Mouse (Mus musculus) E14TG2a.4 (cell line): ENCODE measurements around the gene Fam71d.

Source experiments
- H3K27me3 ChIP-seq: 2 replicates; pipeline ENCODE4 v1.6.1; 2014; ENCODE audit warnings: low read length, control low read depth; ENCODE audit not compliant: insufficient read depth
- H3K36me3 ChIP-seq: 2 replicates; pipeline ENCODE4 v1.6.1; 2014; ENCODE audit warnings: low read length, control low read depth; ENCODE audit not compliant: insufficient read depth
- H3K4me1 ChIP-seq: replicated peaks from 2 replicates; pipeline ENCODE4 v1.6.1; 2014; ENCODE audit warnings: low read depth, low read length, control low read depth
- H3K4me3 ChIP-seq: replicated peaks from 2 replicates; pipeline ENCODE4 v1.5.1; 2014; ENCODE audit warnings: mild to moderate bottlenecking, low read length
- H3K9me3 ChIP-seq: 2 replicates; pipeline ENCODE4 v1.6.1; 2014; ENCODE audit warnings: low read length, control low read depth
- CTCF ChIP-seq: conservative IDR thresholded peaks from 2 replicates; pipeline ENCODE4 v1.5.1; 2014; ENCODE audit warnings: low read length
- NANOG ChIP-seq: IDR thresholded peaks from 2 replicates; pipeline ENCODE4 v1.6.1; 2014; ENCODE audit warnings: borderline replicate concordance, low read length, mixed read lengths
- POU5F1 ChIP-seq: IDR thresholded peaks from 2 replicates; pipeline ENCODE4 v1.6.1; 2014; ENCODE audit warnings: low read length, borderline replicate concordance

The Fam71d gene

DNA sequence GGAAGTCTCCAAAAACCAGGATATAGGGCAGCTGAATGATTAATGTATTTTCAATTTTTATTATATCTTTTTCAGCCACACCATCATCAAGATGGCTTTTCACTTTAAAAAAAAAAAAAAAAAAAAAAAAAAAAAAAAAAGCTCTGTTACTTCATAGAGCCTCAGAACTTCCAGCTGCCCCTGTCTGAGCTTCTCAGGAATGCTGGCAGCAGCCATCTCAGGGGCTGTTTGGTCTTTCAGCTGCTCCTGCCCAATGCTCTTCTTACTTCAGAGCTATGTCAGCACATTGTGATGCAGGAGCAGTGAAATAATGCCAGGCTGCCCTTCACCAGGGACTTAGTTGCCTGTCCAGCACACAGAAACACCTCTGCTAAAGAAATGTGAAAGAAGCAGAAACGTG, at the start of gene Fam71d:
Gene Fam71d (plus strand): TSS at position 211 of the 400 bp plus-strand sequence.
- Histone ChIP-seq H3K4me3 (no peak within 1 kb of the TSS), H3K36me3 (no peaks in the 10 kb centered on the region), H3K9me3 (no peaks in the 10 kb centered on the region), H3K4me1 (no peaks in the 10 kb centered on the region), H3K27me3 (no peaks in the 10 kb centered on the region)
- TF ChIP-seq NANOG (no peak), CTCF (no peak), POU5F1 (no peak)

DNA sequence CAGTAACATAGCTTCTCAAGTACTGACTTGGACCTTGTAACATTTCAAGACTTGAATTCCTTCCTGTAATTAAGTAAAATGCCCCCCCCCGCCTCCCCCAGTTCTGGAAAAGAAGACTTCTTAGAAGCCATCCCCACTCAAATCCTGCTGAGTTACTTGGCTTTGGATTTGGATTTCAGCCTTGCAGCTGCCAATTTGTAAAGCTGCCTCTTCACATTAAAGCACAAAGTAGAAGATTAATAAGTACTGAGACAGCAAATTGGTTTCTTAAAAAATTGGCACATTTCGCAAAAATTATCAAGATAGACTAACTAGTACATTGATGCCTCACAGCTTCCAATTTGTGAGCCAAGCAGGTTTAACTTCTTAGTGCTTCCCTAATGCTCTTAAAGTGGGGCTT, 47.6 kb upstream of the Fam71d start:
- Histone ChIP-seq H3K4me3 (no peak overlapping the region), H3K36me3 (no peaks in the 10 kb centered on the region), H3K27me3 (no peaks in the 10 kb centered on the region), H3K9me3 (no peaks in the 10 kb centered on the region), H3K4me1 (peaks cover 3% of the 10 kb centered on the region; the same call in 1 of the 2 replicates)
- TF ChIP-seq POU5F1: no peak
- TF ChIP-seq CTCF: no peak
- TF ChIP-seq NANOG: no peak

DNA sequence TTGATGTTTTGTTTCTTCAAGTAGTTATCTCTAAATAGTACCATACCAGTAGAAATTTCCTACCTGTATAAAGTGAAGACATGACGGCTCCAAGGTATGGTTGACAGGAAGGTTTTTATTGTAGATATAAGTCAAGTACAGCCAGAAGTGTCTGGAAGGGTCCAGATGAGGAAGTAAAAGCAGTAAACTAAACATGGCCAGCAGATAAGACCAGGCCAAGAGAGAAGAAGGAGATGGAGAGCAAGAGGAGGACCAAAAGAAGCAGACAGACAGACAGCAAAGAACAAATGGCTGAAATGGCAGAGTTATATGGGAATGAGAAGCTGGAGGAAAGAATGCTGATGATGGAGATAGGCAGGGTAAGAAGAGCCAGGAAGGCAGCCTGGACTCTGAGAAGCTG, 46.1 kb upstream of the Fam71d start:
- H3K36me3 ChIP-seq: no peaks in the 10 kb centered on the region
- no peak overlapping the region for H3K4me3 ChIP-seq
- no peak for TF ChIP-seq POU5F1
- TF ChIP-seq NANOG: no peak
- no peak for TF ChIP-seq CTCF
- H3K9me3 ChIP-seq: no peaks in the 10 kb centered on the region
- H3K4me1 ChIP-seq: peaks cover 3% of the 10 kb centered on the region; the same call in 1 of the 2 replicates
- no peaks in the 10 kb centered on the region for H3K27me3 ChIP-seq

DNA sequence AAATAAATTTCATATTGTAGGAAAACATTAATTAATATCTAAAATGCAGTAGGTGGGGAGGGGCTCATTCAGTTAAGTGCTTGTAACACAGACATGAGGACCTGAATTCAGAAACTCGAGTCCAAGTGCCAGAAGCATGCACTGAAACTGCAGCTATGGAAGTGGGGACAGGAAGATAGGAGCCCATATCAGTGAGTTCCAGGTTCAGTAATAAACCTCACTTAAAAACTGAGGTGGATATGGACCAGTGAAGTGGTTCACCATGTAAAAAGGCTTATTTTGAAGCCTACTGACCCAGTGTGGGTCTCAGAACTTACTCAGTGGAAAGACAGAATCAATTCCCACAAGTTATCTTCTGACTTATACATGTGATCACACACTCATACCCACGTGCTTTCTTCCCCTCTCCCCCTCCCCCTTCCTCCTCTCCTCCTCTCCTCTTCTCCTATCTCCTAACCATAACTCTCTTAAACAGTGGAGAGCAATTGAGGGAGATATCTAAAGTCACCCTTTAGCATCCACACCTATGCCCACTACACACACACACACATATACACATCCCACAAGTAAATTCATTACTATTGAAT, 31.5 kb upstream of the Fam71d start:
- H3K4me1 ChIP-seq: no peaks in the 10 kb centered on the region
- H3K9me3 ChIP-seq: no peaks in the 10 kb centered on the region
- no peak overlapping the region for H3K4me3 ChIP-seq
- TF ChIP-seq POU5F1 (no peak), CTCF (no peak), NANOG (no peak)
- no peaks in the 10 kb centered on the region for H3K27me3 ChIP-seq
- H3K36me3 ChIP-seq: no peaks in the 10 kb centered on the region

DNA sequence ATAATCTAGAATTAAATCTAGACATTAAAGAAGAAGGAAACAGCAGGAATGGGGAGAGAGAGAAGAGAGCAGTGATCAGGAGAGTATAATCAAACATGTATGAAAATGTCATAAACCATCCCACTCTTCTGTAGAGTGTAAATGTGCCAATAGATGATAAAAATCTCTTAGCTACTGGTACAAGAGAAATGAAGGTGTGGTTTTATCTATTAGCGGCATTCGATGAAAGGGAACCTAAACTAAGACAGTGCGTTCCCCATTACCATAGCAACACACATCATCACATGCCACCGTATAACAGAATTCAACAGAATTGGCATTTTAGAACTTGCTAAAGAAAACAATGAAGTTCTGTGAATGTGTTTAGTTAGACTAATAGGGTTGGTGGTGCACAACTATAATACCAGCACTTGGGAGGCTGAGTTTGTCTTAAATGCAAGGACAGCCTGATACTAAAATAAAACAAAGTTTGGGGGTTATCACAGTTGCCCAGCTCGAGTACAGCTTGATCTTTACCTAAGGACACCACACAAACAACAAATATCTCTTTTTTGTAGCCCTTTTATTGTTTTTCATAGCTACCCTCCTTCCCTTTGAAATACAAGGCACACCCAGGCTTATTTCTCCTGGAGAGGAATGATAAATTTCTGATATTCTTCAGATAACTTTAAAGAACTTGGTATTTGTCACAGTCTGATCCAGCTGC, 13.1 kb upstream of the Fam71d start:
- H3K36me3 ChIP-seq: no peaks in the 10 kb centered on the region
- TF ChIP-seq POU5F1 (no peak), NANOG (no peak), CTCF (no peak)
- no peaks in the 10 kb centered on the region for H3K4me1 ChIP-seq
- H3K4me3 ChIP-seq: no peak overlapping the region
- peaks cover 4% of the 10 kb centered on the region; the same call in 1 of the 2 replicates for H3K9me3 ChIP-seq
- H3K27me3 ChIP-seq: no peaks in the 10 kb centered on the region

DNA sequence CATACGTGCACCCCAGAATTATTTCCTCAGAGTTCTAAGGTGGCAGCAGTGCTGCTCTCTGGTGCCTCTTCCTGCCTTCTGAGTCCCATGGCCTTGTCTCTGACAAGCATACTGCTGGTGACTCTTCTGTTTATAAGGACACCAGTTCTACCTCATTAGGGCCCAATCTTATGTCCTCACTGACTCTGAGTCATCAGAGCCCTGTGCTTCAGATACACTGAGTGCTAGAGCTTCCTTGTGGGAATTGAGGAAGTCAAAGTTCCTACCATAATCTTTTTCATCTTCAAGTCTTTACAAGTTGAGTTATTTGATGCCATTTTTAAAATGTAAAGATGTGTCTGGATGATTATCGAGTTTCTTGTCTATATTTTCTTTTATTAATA, 12.5 kb upstream of the Fam71d start:
- Histone ChIP-seq H3K36me3 (no peaks in the 10 kb centered on the region), H3K4me1 (no peaks in the 10 kb centered on the region), H3K4me3 (no peak overlapping the region), H3K27me3 (no peaks in the 10 kb centered on the region), H3K9me3 (peaks cover 4% of the 10 kb centered on the region; the same call in 1 of the 2 replicates)
- TF ChIP-seq POU5F1 (no peak), CTCF (no peak), NANOG (no peak)

DNA sequence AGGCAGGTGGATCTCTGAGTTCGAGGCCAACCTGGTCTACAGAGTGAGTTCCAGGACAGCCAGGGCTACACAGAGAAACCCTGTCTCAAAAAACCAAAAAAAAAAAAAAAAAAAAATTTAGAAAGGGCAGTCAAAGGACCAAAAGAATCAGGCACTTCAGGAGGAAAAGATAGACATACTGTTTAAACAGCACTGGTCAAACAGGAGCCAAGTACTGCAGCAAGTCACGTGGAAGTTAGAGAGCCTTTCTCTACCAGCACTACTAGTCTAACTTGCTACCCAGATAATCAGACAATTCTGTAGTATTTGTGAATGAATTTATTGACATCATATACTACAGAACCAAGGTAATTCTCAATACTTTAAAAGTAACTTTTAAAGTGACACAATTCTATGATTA, 10.3 kb upstream of the Fam71d start:
- no peak for TF ChIP-seq POU5F1
- no peak for TF ChIP-seq CTCF
- no peak for TF ChIP-seq NANOG
- Histone ChIP-seq H3K27me3 (no peaks in the 10 kb centered on the region), H3K4me3 (no peak overlapping the region), H3K4me1 (no peaks in the 10 kb centered on the region), H3K36me3 (no peaks in the 10 kb centered on the region), H3K9me3 (no peaks in the 10 kb centered on the region)

DNA sequence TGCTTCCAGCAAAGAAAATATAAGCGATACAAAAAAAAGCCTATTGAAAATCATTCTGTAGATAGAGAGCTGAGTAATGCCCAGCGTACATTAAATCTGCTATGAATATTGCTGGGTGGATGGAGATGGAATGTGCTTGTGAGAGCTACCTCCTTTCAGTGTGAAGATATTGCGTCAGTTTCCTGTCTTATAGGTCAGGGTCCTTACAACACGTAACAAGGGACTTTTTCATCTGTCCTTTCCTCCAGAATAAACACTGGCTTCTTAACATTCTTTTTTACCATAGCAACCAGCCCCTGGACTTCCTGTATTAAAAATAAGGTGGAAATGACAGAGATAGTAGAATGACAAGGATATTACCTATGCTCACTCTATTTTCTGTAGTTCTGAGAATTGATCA, 9.1 kb upstream of the Fam71d start:
- H3K27me3 ChIP-seq: no peaks in the 10 kb centered on the region
- no peaks in the 10 kb centered on the region for H3K36me3 ChIP-seq
- H3K9me3 ChIP-seq: no peaks in the 10 kb centered on the region
- no peak for TF ChIP-seq NANOG
- TF ChIP-seq CTCF: no peak
- no peak for TF ChIP-seq POU5F1
- no peaks in the 10 kb centered on the region for H3K4me1 ChIP-seq
- H3K4me3 ChIP-seq: no peak overlapping the region

DNA sequence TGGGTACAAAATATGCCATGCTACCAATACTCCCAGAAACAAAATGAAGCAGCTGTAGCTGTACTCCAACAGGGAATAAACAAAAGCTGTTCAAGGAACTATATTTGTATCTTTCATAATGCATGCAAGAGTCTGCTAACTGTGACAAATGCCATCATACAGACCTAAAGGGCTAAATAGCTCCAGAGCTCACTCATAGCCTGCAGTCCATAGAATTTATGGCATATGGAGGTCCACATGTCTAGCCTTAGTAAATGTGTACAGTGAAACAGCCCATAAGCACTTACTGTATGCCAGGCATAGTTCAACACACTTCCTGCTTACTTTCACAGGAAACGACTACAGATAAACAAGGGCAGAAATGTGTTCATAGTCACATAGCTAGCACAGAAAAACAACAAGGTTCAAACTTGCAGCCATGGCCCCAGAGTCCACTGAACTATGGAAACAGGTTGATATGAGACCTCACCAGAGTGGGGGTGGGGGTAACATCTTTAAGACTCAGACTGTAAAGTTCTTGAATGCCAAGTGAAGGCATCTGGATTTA, 5.6 kb upstream of the Fam71d start:
- no peaks in the 10 kb centered on the region for H3K36me3 ChIP-seq
- no peaks in the 10 kb centered on the region for H3K4me1 ChIP-seq
- no peaks in the 10 kb centered on the region for H3K9me3 ChIP-seq
- TF ChIP-seq POU5F1: no peak
- no peak for TF ChIP-seq NANOG
- no peak for TF ChIP-seq CTCF
- no peak overlapping the region for H3K4me3 ChIP-seq
- H3K27me3 ChIP-seq: no peaks in the 10 kb centered on the region
